Comparison of ENCODE assay signal across 8 mouse cellular contexts in genomic region chrX:140060886-140061874, GRCm38 (mm10). TPM values are rescaled to one million over a fixed set of nuclear protein-coding genes. Genes with fewer than 3 reads are reported as not detected.
DNase-seq lines count a peak whose midpoint lies in the region; ATAC-seq lines count a peak whose summit lies in the region.

No protein-coding gene starts in this region.

- H3K9ac ChIP-seq in hindbrain, embryonic 14.5 days: no peak overlapping the region
- H3K9ac ChIP-seq in liver, embryonic 12.5 days: no peak overlapping the region
- no peak overlapping the region for H3K9ac ChIP-seq in stomach, embryonic 14.5 days (replicated peaks; ENCODE audit: low read depth, low read length)

- DNase-seq in left cerebral cortex, postnatal 4 days: peak; percentile 3
- no peak for DNase-seq in left cerebral cortex, adult 18-20 months (ENCODE audit: low spot score in 2 of 2)
- DNase-seq in embryo, embryonic 11 days: peak; percentile 14
- DNase-seq in hindbrain, embryonic 14.5 days (ENCODE audit: low spot score): no peak
- DNase-seq in layer of hippocampus, adult 18-20 months (ENCODE audit: low spot score in 2 of 2): no peak
- DNase-seq in cerebellum, adult 9-11 months: no peak

- no peaks in the 10 kb centered on the region; the same call in 1 of the 2 replicates for H3K4me1 ChIP-seq in hindbrain, embryonic 14.5 days (replicated peaks; ENCODE audit: control insufficient read depth, insufficient read depth, low read length)
- H3K4me1 ChIP-seq in liver, embryonic 12.5 days: no peaks in the 10 kb centered on the region
- no peaks in the 10 kb centered on the region for H3K4me1 ChIP-seq in stomach, embryonic 14.5 days (ENCODE audit: control insufficient read depth, insufficient read depth, low read length)

- peaks cover 13% of the 10 kb centered on the region for H3K9me3 ChIP-seq in hindbrain, embryonic 14.5 days (ENCODE audit: control insufficient read depth, low read length)
- no peaks in the 10 kb centered on the region for H3K9me3 ChIP-seq in liver, embryonic 12.5 days (replicated peaks)
- peaks cover 8% of the 10 kb centered on the region; the same call in 1 of the 2 replicates for H3K9me3 ChIP-seq in stomach, embryonic 14.5 days (ENCODE audit: control insufficient read depth, low read depth, low read length)

- ATAC-seq in hindbrain, embryonic 14.5 days (ENCODE audit: low FRiP score): no peak
- ATAC-seq in liver, embryonic 12.5 days: no peak
- ATAC-seq in stomach, embryonic 14.5 days (ENCODE audit: insufficient number of reproducible peaks, insufficient read depth, low FRiP score, low read depth): no peak

- peak overlapping the region; percentile 54 for H3K4me2 ChIP-seq in hindbrain, embryonic 14.5 days (replicated peaks)
- peak overlapping the region; percentile 64 for H3K4me2 ChIP-seq in liver, embryonic 12.5 days
- peak overlapping the region; percentile 40 for H3K4me2 ChIP-seq in stomach, embryonic 14.5 days (replicated peaks; ENCODE audit: low read depth, low read length)

- no peaks in the 10 kb centered on the region for H3K36me3 ChIP-seq in hindbrain, embryonic 14.5 days (replicated peaks; ENCODE audit: control insufficient read depth, insufficient read depth)
- H3K36me3 ChIP-seq in liver, embryonic 12.5 days: no peaks in the 10 kb centered on the region
- H3K36me3 ChIP-seq in stomach, embryonic 14.5 days (ENCODE audit: control insufficient read depth, insufficient read depth, low read length): no peaks in the 10 kb centered on the region

- WGBS in hindbrain, embryonic 14.5 days: 19% methylated on average over 66 of the region's 90 CpGs
- 20% methylated on average over 60 of the region's 90 CpGs for WGBS in liver, embryonic 12.5 days (ENCODE audit: insufficient replicate concordance)
- WGBS in stomach, embryonic 14.5 days: 27% methylated on average over 89 of the region's 90 CpGs

- H3K27ac ChIP-seq in hindbrain, embryonic 14.5 days: no peak overlapping the region
- H3K27ac ChIP-seq in liver, embryonic 12.5 days: no peak overlapping the region
- no peak overlapping the region for H3K27ac ChIP-seq in stomach, embryonic 14.5 days (ENCODE audit: low read length)

- peaks cover 47% of the 10 kb centered on the region for H3K27me3 ChIP-seq in hindbrain, embryonic 14.5 days (ENCODE audit: control insufficient read depth, insufficient read depth, low read length)
- peaks cover 30% of the 10 kb centered on the region for H3K27me3 ChIP-seq in liver, embryonic 12.5 days (replicated peaks)
- 0 out of 2 replicates have a peak, but pooled peaks cover 3% of the 10 kb centered on the region for H3K27me3 ChIP-seq in stomach, embryonic 14.5 days (ENCODE audit: control insufficient read depth, insufficient read depth, low read length)

- H3K4me3 ChIP-seq in hindbrain, embryonic 14.5 days (replicated peaks; ENCODE audit: low read length): peak overlapping the region; percentile 36
- H3K4me3 ChIP-seq in liver, embryonic 12.5 days: peak overlapping the region; percentile 48
- peak overlapping the region; percentile 31 for H3K4me3 ChIP-seq in stomach, embryonic 14.5 days (ENCODE audit: low read depth, low read length)

- intact Hi-C loops in left cerebral cortex, postnatal 4 days (cut with DNase I): no loop called here

RNA-seq across cellular contexts. Expression of gene Nup62cl, which starts 1.3 kb away (rescaled TPM):
- under 1 TPM; 0.50 to 0.79 TPM for total RNA-seq in left cerebral cortex, postnatal 4 days (2021)
- total RNA-seq in left cerebral cortex, adult 18-20 months (2021): 1 to 10 TPM in 1 of 2 experiments, under 1 TPM in 1; 0.19 to 1.2 TPM
- 1.4 and 1.9 TPM in 2 replicates for polyA plus RNA-seq in hindbrain, embryonic 14.5 days (2014; fragmentation: Nextera tagmentation; extraction: Ambion mirVana)
- 1.3 and 2.0 TPM in 2 replicates for polyA plus RNA-seq in liver, embryonic 12.5 days (2016; fragmentation: Nextera tagmentation; extraction: Ambion mirVana)
- 1.6 and 2.0 TPM in 2 replicates for polyA plus RNA-seq in stomach, embryonic 14.5 days (2014; fragmentation: Nextera tagmentation; extraction: Ambion mirVana)
- total RNA-seq in layer of hippocampus, adult 18-20 months (2021): under 1 TPM; 0.38 to 0.50 TPM

RNA-seq across cellular contexts. Expression of gene Pih1h3b, which starts 1.5 kb away (rescaled TPM):
- not detected for total RNA-seq in left cerebral cortex, postnatal 4 days (2021)
- not detected for total RNA-seq in left cerebral cortex, adult 18-20 months (2021)
- not detected in 2 replicates for polyA plus RNA-seq in hindbrain, embryonic 14.5 days (2014; fragmentation: Nextera tagmentation; extraction: Ambion mirVana)
- polyA plus RNA-seq in liver, embryonic 12.5 days (2016; fragmentation: Nextera tagmentation; extraction: Ambion mirVana): not detected in 2 replicates
- not detected in 2 replicates for polyA plus RNA-seq in stomach, embryonic 14.5 days (2014; fragmentation: Nextera tagmentation; extraction: Ambion mirVana)
- under 1 TPM in 1 of 2 experiments, not detected in 1; 0.20 TPM for total RNA-seq in layer of hippocampus, adult 18-20 months (2021)

Comparison
In these comparisons a context has a peak if more than half of its experiments do, and no peak if none do; other contexts are left out.
1. DNase-seq: peak in left cerebral cortex, postnatal 4 days (single experiment) and embryo, embryonic 11 days (single experiment); none in left cerebral cortex, adult 18-20 months (0 of 2), hindbrain, embryonic 14.5 days (single experiment), layer of hippocampus, adult 18-20 months (0 of 2) and cerebellum, adult 9-11 months (single experiment).
2. Peak in every context shown above with its lines, with median percentiles within 50 percentile points of each other: H3K4me2 ChIP-seq and H3K4me3 ChIP-seq.